Mouse (Mus musculus): ENCODE measurements around the gene Ckap5. TPM values are rescaled to one million over a fixed set of nuclear protein-coding genes. Genes with fewer than 3 reads are reported as not detected.
A peak's percentile ranks its signal among the peaks of the same experiment; 100 is the strongest.

Gene Ckap5
- polyA plus RNA-seq, 1 experiment, result 5.9 TPM

- Histone ChIP-seq H3K36me3 (ENCODE audit: control insufficient read depth, insufficient read depth, low read length) (no peaks in the 10 kb centered on the region), H3K27me3 (replicated peaks; ENCODE audit: control insufficient read depth, insufficient read depth, low read length) (no peaks in the 10 kb centered on the region), H3K27ac (ENCODE audit: insufficient read depth, low read depth, low read length) (peak overlapping the region; percentile 25), H3K4me1 (ENCODE audit: control insufficient read depth, insufficient read depth, low read length) (no peaks in the 10 kb centered on the region), H3K4me3 (ENCODE audit: insufficient read depth, low read depth, low read length) (peak overlapping the region; percentile 21; the same call in 1 of the 2 replicates)
- peak; percentile 66 for DNase-seq
- WGBS, result 35% methylated on average over 14 of the region's 14 CpGs
- TF ChIP-seq POLR2A (IDR thresholded peaks at IDR 0.05; ENCODE audit: low read depth, low read length) (no peak), CTCF (conservative IDR thresholded peaks at IDR 0.05; ENCODE audit: insufficient read depth, insufficient read length, low read depth, low read length) (no peak)
Observed at GRCm38 (mm10) chr2:91651458-91652258, 125.1 kb downstream of the Ckap5 start.

- TF ChIP-seq CTCF (conservative IDR thresholded peaks at IDR 0.05; ENCODE audit: insufficient read depth, insufficient read length, low read depth, low read length), result no peak
- no peak for TF ChIP-seq POLR2A (IDR thresholded peaks at IDR 0.05; ENCODE audit: low read depth, low read length)
- H3K27ac ChIP-seq (ENCODE audit: insufficient read depth, low read depth, low read length), result no peak overlapping the region
- H3K27me3 ChIP-seq (replicated peaks; ENCODE audit: control insufficient read depth, insufficient read depth, low read length), result no peaks in the 10 kb centered on the region
- H3K4me3 ChIP-seq (ENCODE audit: insufficient read depth, low read depth, low read length), result no peak overlapping the region
- 52% methylated on average over 6 of the region's 6 CpGs for WGBS
- no peak for DNase-seq
- H3K4me1 ChIP-seq (ENCODE audit: control insufficient read depth, insufficient read depth, low read length), result no peaks in the 10 kb centered on the region
- H3K36me3 ChIP-seq (ENCODE audit: control insufficient read depth, insufficient read depth, low read length), result no peaks in the 10 kb centered on the region
Observed at GRCm38 (mm10) chr2:91652863-91653262, 126.3 kb downstream of the Ckap5 start.

DNA sequence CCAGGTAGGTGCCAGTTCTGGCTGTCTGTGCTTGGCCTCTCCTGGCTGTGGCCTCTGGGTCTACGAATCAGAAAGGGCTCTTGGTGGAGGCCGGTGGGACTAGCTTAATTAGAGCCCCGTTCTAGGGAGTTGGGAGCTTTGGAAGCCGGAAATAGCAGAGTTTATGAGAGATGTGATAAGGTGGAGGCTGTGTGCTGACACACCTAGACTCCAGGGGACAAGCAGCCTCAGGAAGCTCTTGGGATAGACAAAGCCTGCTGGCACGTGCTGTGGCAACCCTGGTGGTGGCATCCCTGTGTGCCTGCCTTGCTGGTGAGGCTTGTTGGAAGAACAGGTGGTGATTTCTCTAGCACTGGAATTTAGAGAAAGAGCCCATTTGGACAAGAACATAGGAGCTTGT is 128.8 kb downstream of the Ckap5 start:
- no peak for TF ChIP-seq POLR2A (IDR thresholded peaks at IDR 0.05; ENCODE audit: low read depth, low read length)
- TF ChIP-seq CTCF (conservative IDR thresholded peaks at IDR 0.05; ENCODE audit: insufficient read depth, insufficient read length, low read depth, low read length), result no peak
- Histone ChIP-seq H3K36me3 (ENCODE audit: control insufficient read depth, insufficient read depth, low read length) (no peaks in the 10 kb centered on the region), H3K27me3 (replicated peaks; ENCODE audit: control insufficient read depth, insufficient read depth, low read length) (no peaks in the 10 kb centered on the region), H3K4me3 (ENCODE audit: insufficient read depth, low read depth, low read length) (no peak overlapping the region), H3K4me1 (ENCODE audit: control insufficient read depth, insufficient read depth, low read length) (no peaks in the 10 kb centered on the region), H3K27ac (ENCODE audit: insufficient read depth, low read depth, low read length) (no peak overlapping the region)
- WGBS, result 87% methylated on average over 5 of the region's 5 CpGs
- no peak for DNase-seq

DNA sequence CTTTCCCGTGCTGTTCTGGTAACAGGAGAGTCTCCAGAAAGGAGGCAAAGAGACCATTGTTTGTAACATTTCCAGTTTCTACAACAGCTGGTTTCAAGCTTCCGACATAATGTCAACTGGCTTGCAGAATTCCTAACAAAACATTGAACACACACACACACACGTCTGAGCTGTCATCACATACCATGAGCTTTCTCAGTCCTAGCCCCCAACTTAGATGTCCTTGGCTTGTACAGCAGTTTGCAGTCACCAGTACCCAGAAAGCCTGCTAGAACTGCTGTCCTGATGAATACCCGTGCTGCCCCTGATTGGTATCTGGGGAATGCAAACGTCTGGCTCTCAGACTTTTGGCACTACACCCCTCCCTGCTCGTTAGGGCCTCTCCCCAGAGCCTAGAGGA is 129.3 kb downstream of the Ckap5 start:
- Histone ChIP-seq H3K36me3 (ENCODE audit: control insufficient read depth, insufficient read depth, low read length) (no peaks in the 10 kb centered on the region), H3K4me1 (ENCODE audit: control insufficient read depth, insufficient read depth, low read length) (no peaks in the 10 kb centered on the region), H3K27me3 (replicated peaks; ENCODE audit: control insufficient read depth, insufficient read depth, low read length) (no peaks in the 10 kb centered on the region), H3K27ac (ENCODE audit: insufficient read depth, low read depth, low read length) (0 out of 2 replicates have a peak overlapping the region, but pooled peaks have one; percentile 0), H3K4me3 (ENCODE audit: insufficient read depth, low read depth, low read length) (no peak overlapping the region)
- WGBS, result 64% methylated on average over 6 of the region's 6 CpGs
- no peak for DNase-seq
- TF ChIP-seq CTCF (conservative IDR thresholded peaks at IDR 0.05; ENCODE audit: insufficient read depth, insufficient read length, low read depth, low read length) (no peak), POLR2A (IDR thresholded peaks at IDR 0.05; ENCODE audit: low read depth, low read length) (no peak)

DNA sequence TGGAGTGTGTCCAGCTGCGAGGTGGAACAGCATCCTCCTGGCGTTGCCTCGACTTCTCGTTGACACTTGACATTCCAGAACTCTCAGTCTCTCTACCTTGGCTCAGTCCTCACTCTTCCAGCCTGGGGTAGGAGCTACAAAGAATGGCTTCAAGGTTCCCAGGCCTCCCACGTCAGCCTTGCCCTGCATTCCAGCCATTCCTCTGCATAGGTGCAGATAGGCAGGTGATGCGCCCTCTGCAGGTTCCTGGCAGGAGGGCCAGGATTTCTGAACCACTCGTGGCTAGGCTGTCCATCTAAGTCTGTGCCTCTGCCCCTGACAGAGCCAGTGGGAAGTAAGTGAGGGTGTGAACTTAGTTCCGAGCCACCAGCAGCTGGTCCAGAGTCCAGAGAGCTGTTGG is 130.2 kb downstream of the Ckap5 start:
- no peaks in the 10 kb centered on the region for H3K36me3 ChIP-seq (ENCODE audit: control insufficient read depth, insufficient read depth, low read length)
- WGBS, result 50% methylated on average over 8 of the region's 8 CpGs
- no peaks in the 10 kb centered on the region for H3K27me3 ChIP-seq (replicated peaks; ENCODE audit: control insufficient read depth, insufficient read depth, low read length)
- no peak overlapping the region for H3K27ac ChIP-seq (ENCODE audit: insufficient read depth, low read depth, low read length)
- peak; percentile 79 for DNase-seq
- no peaks in the 10 kb centered on the region; the same call in 1 of the 2 replicates for H3K4me1 ChIP-seq (ENCODE audit: control insufficient read depth, insufficient read depth, low read length)
- TF ChIP-seq CTCF (conservative IDR thresholded peaks at IDR 0.05; ENCODE audit: insufficient read depth, insufficient read length, low read depth, low read length), result peak; percentile 50
- TF ChIP-seq POLR2A (IDR thresholded peaks at IDR 0.05; ENCODE audit: low read depth, low read length), result no peak
- no peak overlapping the region for H3K4me3 ChIP-seq (ENCODE audit: insufficient read depth, low read depth, low read length)

DNA sequence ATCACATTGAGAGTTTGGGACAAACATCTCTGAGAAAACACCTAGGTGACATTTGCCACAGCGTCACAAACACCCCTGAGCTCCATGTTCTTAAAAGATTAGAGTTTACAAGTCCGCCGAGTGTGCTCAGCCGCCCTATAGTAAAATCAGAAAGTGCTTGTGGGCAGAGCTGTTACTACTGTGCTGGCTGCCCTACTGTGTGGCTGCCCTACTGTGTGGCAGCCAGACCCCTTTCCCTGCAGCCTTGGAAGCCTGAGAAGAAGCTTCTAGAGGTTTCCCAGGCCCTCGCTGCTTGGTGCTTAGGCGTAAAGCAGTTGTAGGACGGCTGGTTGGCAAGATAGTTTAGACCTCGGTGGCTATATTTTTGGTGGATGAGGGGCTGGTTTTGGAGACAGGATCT is 133.1 kb downstream of the Ckap5 start:
- H3K27me3 ChIP-seq (replicated peaks; ENCODE audit: control insufficient read depth, insufficient read depth, low read length), result no peaks in the 10 kb centered on the region
- H3K4me1 ChIP-seq (ENCODE audit: control insufficient read depth, insufficient read depth, low read length), result no peaks in the 10 kb centered on the region; the same call in 1 of the 2 replicates
- H3K4me3 ChIP-seq (ENCODE audit: insufficient read depth, low read depth, low read length), result no peak overlapping the region
- 97% methylated on average over 8 of the region's 8 CpGs for WGBS
- no peak overlapping the region for H3K27ac ChIP-seq (ENCODE audit: insufficient read depth, low read depth, low read length)
- H3K36me3 ChIP-seq (ENCODE audit: control insufficient read depth, insufficient read depth, low read length), result no peaks in the 10 kb centered on the region; the same call in 1 of the 2 replicates
- TF ChIP-seq CTCF (conservative IDR thresholded peaks at IDR 0.05; ENCODE audit: insufficient read depth, insufficient read length, low read depth, low read length) (no peak), POLR2A (IDR thresholded peaks at IDR 0.05; ENCODE audit: low read depth, low read length) (no peak)
- DNase-seq, result no peak

- H3K27ac ChIP-seq (ENCODE audit: insufficient read depth, low read depth, low read length), result 0 out of 2 replicates have a peak overlapping the region, but pooled peaks have one; percentile 16
- no peak overlapping the region for H3K4me3 ChIP-seq (ENCODE audit: insufficient read depth, low read depth, low read length)
- no peaks in the 10 kb centered on the region; the same call in 1 of the 2 replicates for H3K4me1 ChIP-seq (ENCODE audit: control insufficient read depth, insufficient read depth, low read length)
- H3K27me3 ChIP-seq (replicated peaks; ENCODE audit: control insufficient read depth, insufficient read depth, low read length), result no peaks in the 10 kb centered on the region
- WGBS, result 58% methylated on average over 6 of the region's 6 CpGs
- no peaks in the 10 kb centered on the region; the same call in 1 of the 2 replicates for H3K36me3 ChIP-seq (ENCODE audit: control insufficient read depth, insufficient read depth, low read length)
- TF ChIP-seq POLR2A (IDR thresholded peaks at IDR 0.05; ENCODE audit: low read depth, low read length) (no peak), CTCF (conservative IDR thresholded peaks at IDR 0.05; ENCODE audit: insufficient read depth, insufficient read length, low read depth, low read length) (0 out of 2 replicates have a peak, but pooled peaks have one; percentile 2)
- peak; percentile 90 for DNase-seq
Observed at GRCm38 (mm10) chr2:91660981-91661380, 134.4 kb downstream of the Ckap5 start.
